Mouse (Mus musculus) embryonic facial prominence, embryonic 12.5 days (tissue): Measurements from ENCODE around the gene Clca4a. TPM values are rescaled to one million over a fixed set of nuclear protein-coding genes. Genes with fewer than 3 reads are reported as not detected.
"Not testable (repeated sequence)": the region's sequence is repeated elsewhere in the genome, so short reads cannot be mapped to it uniquely, and the experiment has no call there.

Source experiments
- ATAC-seq: fragments of 200-750 bp; cut with Nextera tagmentation; 2 replicates; pipeline ENCODE4 v1.8.0; 2017; ENCODE audit not compliant: insufficient number of reproducible peaks, insufficient read depth, low FRiP score, low TSS enrichment
- H3K27ac ChIP-seq: fragments of 300-500 bp; sonication (generic); 2 replicates; pipeline ENCODE4 v1.5.1; 2016; ENCODE audit warnings: mild to moderate bottlenecking
- H3K27me3 ChIP-seq: fragments of 300-500 bp; sonication (generic); 2 replicates; pipeline ENCODE4 v1.6.1; 2016; ENCODE audit warnings: mild to moderate bottlenecking, moderate library complexity
- H3K36me3 ChIP-seq: fragments of 300-500 bp; sonication (generic); 2 replicates; pipeline ENCODE4 v1.6.1; 2016; ENCODE audit warnings: mild to moderate bottlenecking
- H3K4me1 ChIP-seq: fragments of 300-500 bp; sonication (generic); 2 replicates; pipeline ENCODE4 v1.6.1; 2016
- H3K4me2 ChIP-seq: fragments of 300-500 bp; sonication (generic); replicated peaks from 2 replicates; pipeline ENCODE4 v1.6.1; 2016; ENCODE audit warnings: mild to moderate bottlenecking, moderate library complexity
- H3K4me3 ChIP-seq: fragments of 300-500 bp; sonication (generic); 2 replicates; pipeline ENCODE4 v1.5.1; 2016; ENCODE audit warnings: mild to moderate bottlenecking
- H3K9ac ChIP-seq: fragments of 300-500 bp; sonication (generic); 2 replicates; pipeline ENCODE4 v1.6.1; 2016; ENCODE audit warnings: mild to moderate bottlenecking, moderate library complexity
- H3K9me3 ChIP-seq: fragments of 300-500 bp; sonication (generic); 2 replicates; pipeline ENCODE4 v1.6.1; 2016; ENCODE audit warnings: mild to moderate bottlenecking, moderate library complexity
- WGBS: fragments of 180-500 bp; shearing (Covaris S2); methylation state at CpG from one replicate; pipeline ENCODE4 v1.1.7; 2016; 5-methylcytosine and 5-hydroxymethylcytosine counted together
- polyA plus RNA-seq: library from polyadenylated mRNA; unstranded; fragments of >200 nt; fragmentation: Nextera tagmentation; extraction: Ambion mirVana; gene quantifications from 2 replicates; pipeline ENCODE4 v1.2.1, GENCODE M21; 2016

The Clca4a gene
- polyA plus RNA-seq, 1 experiment from 2014 or later: 0.13 TPM

DNA sequence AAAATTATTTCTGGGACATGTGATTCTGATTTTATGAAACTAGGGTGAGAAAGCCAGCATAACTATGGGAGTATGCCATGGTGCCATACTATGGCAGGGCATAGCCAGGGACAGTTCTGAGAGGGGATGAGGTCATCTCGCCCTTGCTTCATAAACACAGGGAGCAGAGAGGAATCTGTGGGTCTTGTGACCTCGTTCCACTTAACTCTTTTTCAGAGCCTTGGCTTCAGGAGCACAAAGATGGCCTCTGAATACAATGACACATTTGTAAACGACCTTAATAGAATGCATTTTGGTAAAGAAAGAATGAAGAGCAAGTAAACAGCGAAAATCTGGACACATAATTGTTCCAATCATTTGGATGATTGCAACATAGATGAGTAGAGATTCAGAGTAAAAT, 24.0 kb downstream of the Clca4a start:
- Histone ChIP-seq H3K36me3 (no peaks in the 10 kb centered on the region), H3K4me3 (no peak overlapping the region), H3K27me3 (no peaks in the 10 kb centered on the region), H3K9me3 (no peaks in the 10 kb centered on the region), H3K9ac (no peak overlapping the region), H3K4me1 (no peaks in the 10 kb centered on the region), H3K4me2 (no peak overlapping the region), H3K27ac (no peak overlapping the region)
- WGBS: 63% methylated on average over 4 of the region's 4 CpGs
- ATAC-seq: no peak

DNA sequence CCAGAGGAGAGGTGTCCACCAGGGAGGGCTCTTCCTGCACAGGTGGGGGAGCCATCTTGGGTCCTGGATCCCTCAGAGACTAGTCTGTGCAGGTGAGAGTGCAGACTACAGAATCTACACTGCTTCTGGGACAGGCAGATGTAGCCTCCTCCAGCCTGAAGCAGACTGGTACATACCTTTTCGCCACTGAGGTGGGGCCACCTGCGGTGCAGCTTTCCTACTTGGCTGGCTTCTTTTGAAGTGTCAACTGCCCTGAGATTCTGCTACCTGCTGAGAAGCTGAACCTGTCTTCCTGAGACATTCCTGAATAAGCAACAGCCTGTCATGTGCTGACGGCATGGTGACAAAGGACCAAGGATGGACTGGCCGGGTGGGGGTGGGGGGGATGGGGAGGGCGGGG, 27.5 kb downstream of the Clca4a start:
- not testable (repeated sequence) for H3K27me3 ChIP-seq, H3K4me3 ChIP-seq, H3K36me3 ChIP-seq, H3K9ac ChIP-seq, H3K4me1 ChIP-seq, H3K4me2 ChIP-seq, H3K27ac ChIP-seq, H3K9me3 ChIP-seq, ATAC-seq
- WGBS: 19% methylated on average over 5 of the region's 5 CpGs

DNA sequence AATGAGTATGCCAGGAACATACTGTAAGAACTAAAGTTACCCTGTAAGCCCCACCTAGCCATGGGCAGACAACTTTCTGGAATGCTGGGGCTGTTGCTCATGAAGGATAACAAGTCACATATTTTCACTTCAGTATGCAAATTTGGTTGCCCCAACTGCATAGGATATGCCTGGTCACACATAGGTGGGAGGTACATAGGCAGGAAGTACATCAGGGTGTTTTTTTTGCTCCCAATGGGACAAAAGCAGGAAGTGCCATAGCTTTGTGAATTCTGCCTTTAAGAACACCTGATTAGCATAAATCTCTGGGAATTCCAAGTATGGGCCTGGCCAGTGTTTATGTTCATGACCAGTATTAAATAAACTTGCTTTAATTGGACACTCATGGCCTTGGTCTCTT, 41.2 kb downstream of the Clca4a start:
- H3K9ac ChIP-seq, ATAC-seq, H3K27ac ChIP-seq: not testable (repeated sequence)

GRCm38 (mm10) chr3:144933011-144933491, 41.8 kb downstream of the Clca4a start:
- WGBS: 93% methylated on average over 1 of the region's 1 CpGs
- no peak overlapping the region for H3K4me3 ChIP-seq
- no peaks in the 10 kb centered on the region for H3K27me3 ChIP-seq
- H3K9ac ChIP-seq: no peak overlapping the region
- no peak overlapping the region for H3K4me2 ChIP-seq
- no peak for ATAC-seq
- H3K4me1 ChIP-seq: no peaks in the 10 kb centered on the region
- no peaks in the 10 kb centered on the region for H3K36me3 ChIP-seq
- H3K9me3 ChIP-seq: no peaks in the 10 kb centered on the region
- H3K27ac ChIP-seq: no peak overlapping the region

More for the DNA sequence above, 41.2 kb downstream of the Clca4a start:
- H3K4me1 ChIP-seq, H3K9me3 ChIP-seq, H3K4me2 ChIP-seq, H3K36me3 ChIP-seq, H3K4me3 ChIP-seq, H3K27me3 ChIP-seq: not testable (repeated sequence)

- no peaks in the 10 kb centered on the region for H3K9me3 ChIP-seq
- ATAC-seq: no peak
These were observed 42.5 kb downstream of the Clca4a start, which contains the start of gene Clca4b for GRCm38 (mm10) chr3:144932335-144932734. Gene Clca4b, minus strand, starts transcription at chr3:144932529.

DNA sequence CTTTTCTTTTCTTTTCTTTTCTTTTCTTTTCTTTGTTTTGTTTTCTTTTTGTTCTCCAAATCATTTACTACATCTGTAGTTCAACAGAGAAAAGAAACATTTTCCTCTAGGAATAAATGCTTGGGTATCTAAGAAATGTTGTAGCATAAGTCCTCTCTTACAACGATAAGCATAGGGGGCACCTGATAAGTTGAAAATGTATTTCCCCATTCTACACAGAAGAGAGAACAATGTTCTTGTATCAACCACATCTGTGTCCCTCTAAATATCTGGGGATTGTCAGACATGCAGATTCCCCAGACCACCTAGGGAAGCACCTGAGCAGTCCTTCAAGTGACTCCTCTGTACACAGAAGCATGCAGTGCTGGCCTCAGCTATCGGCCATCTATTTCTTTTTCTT, 60.8 kb downstream of the Clca4a start:
- ATAC-seq: no peak
- Histone ChIP-seq H3K27me3 (no peaks in the 10 kb centered on the region), H3K9me3 (no peaks in the 10 kb centered on the region), H3K36me3 (no peaks in the 10 kb centered on the region), H3K4me2 (no peak overlapping the region), H3K4me1 (no peaks in the 10 kb centered on the region), H3K4me3 (no peak overlapping the region), H3K9ac (no peak overlapping the region), H3K27ac (no peak overlapping the region)
- WGBS: 97% methylated on average over 2 of the region's 2 CpGs

More at GRCm38 (mm10) chr3:144932335-144932734, 42.5 kb downstream of the Clca4a start, which contains the start of gene Clca4b:
- Histone ChIP-seq H3K4me2 (no peak within 1 kb of the TSS), H3K9ac (no peak within 1 kb of the TSS), H3K36me3 (no peaks in the 10 kb centered on the region), H3K4me3 (no peak within 1 kb of the TSS), H3K27ac (no peak within 1 kb of the TSS), H3K27me3 (no peaks in the 10 kb centered on the region), H3K4me1 (no peaks in the 10 kb centered on the region)

Other genes with a start within 250 kb of the Clca4a start
- gene Clca3a1, start 214.1 kb downstream of the Clca4a start, polyA plus RNA-seq: 0.31 and 0.42 TPM in 2 replicates
- gene Clca3a2, start 155.6 kb downstream of the Clca4a start, polyA plus RNA-seq: not detected in 2 replicates
- not detected in 2 replicates for gene Clca3b, start 125.7 kb downstream of the Clca4a start, polyA plus RNA-seq
- gene Clca4b, start 42.5 kb downstream of the Clca4a start, polyA plus RNA-seq: not detected in 2 replicates
- gene Clca1, start 57.7 kb upstream of the Clca4a start, polyA plus RNA-seq: 0.04 TPM in 1 of 2 replicates, not detected in the other
- gene Clca2, start 124.4 kb upstream of the Clca4a start, polyA plus RNA-seq: 0.41 and 0.57 TPM in 2 replicates
- 19.5 and 23.6 TPM in 2 replicates for gene Odf2l, start 143.5 kb upstream of the Clca4a start, polyA plus RNA-seq